Mouse (Mus musculus) embryonic facial prominence, embryonic 11.5 days (tissue): ENCODE results near the gene Tmem259. TPM values are rescaled to one million over a fixed set of nuclear protein-coding genes. Genes with fewer than 3 reads are reported as not detected.

Source experiments
- ATAC-seq: fragments of 200-750 bp; cut with Nextera tagmentation; replicated peaks from 2 replicates; pipeline ENCODE4 v1.8.0; 2017; ENCODE audit warnings: low read depth; ENCODE audit not compliant: insufficient number of reproducible peaks, low FRiP score, low TSS enrichment
- DNase-seq: peaks from one replicate; pipeline ENCODE4 v3.0.0-alpha.2; 2015; ENCODE audit warnings: low spot score
- H3K27ac ChIP-seq: fragments of 300-500 bp; sonication (generic); replicated peaks from 2 replicates; pipeline ENCODE4 v1.5.1; 2014; ENCODE audit warnings: mild to moderate bottlenecking, low read depth, low read length, control low read depth
- H3K27me3 ChIP-seq: fragments of 300-500 bp; sonication (generic); 2 replicates; pipeline ENCODE4 v1.6.1; 2014; ENCODE audit warnings: mild to moderate bottlenecking, low read length, moderate library complexity, mixed read lengths; ENCODE audit not compliant: control insufficient read depth, insufficient read depth
- H3K36me3 ChIP-seq: fragments of 300-500 bp; sonication (generic); replicated peaks from 2 replicates; pipeline ENCODE4 v1.6.1; 2014; ENCODE audit warnings: low read depth, mild to moderate bottlenecking, low read length, moderate library complexity, mixed read lengths; ENCODE audit not compliant: control insufficient read depth, insufficient read depth
- H3K4me1 ChIP-seq: fragments of 300-500 bp; sonication (generic); 2 replicates; pipeline ENCODE4 v1.6.1; 2014; ENCODE audit warnings: low read length, mixed read lengths; ENCODE audit not compliant: control insufficient read depth, insufficient read depth
- H3K4me2 ChIP-seq: fragments of 300-500 bp; sonication (generic); 2 replicates; pipeline ENCODE4 v1.6.1; 2014; ENCODE audit warnings: low read depth, mild to moderate bottlenecking, control low read depth, low read length, moderate library complexity
- H3K4me3 ChIP-seq: fragments of 300-500 bp; sonication (generic); 2 replicates; pipeline ENCODE4 v1.5.1; 2014; ENCODE audit warnings: low read depth, low read length, control low read depth
- H3K9ac ChIP-seq: fragments of 300-500 bp; sonication (generic); replicated peaks from 2 replicates; pipeline ENCODE4 v1.6.1; 2014; ENCODE audit warnings: mild to moderate bottlenecking, control low read depth, low read length
- H3K9me3 ChIP-seq: fragments of 300-500 bp; sonication (generic); replicated peaks from 2 replicates; pipeline ENCODE4 v1.6.1; 2016; ENCODE audit warnings: mild to moderate bottlenecking, low read length, inconsistent platforms, mixed read lengths; ENCODE audit not compliant: control insufficient read depth
- WGBS: fragments of 180-500 bp; shearing (Covaris S2); extraction: QIAGEN DNeasy Blood & Tissue Kit; methylation state at CpG from one replicate; pipeline ENCODE4 v1.1.7; 2014; 5-methylcytosine and 5-hydroxymethylcytosine counted together
- polyA plus RNA-seq: library from polyadenylated mRNA; unstranded; fragments of >200 nt; fragmentation: Nextera tagmentation; extraction: Ambion mirVana; gene quantifications from 2 replicates; pipeline ENCODE4 v1.2.1, GENCODE M21; 2014

The Tmem259 gene
- polyA plus RNA-seq, 1 experiment from 2014 or later = 13.4 TPM

- Histone ChIP-seq H3K4me2 (no peak overlapping the region), H3K4me3 (no peak overlapping the region), H3K27ac (no peak overlapping the region), H3K36me3 (peaks cover 5% of the 10 kb centered on the region), H3K9ac (no peak overlapping the region), H3K4me1 (no peaks in the 10 kb centered on the region), H3K27me3 (no peaks in the 10 kb centered on the region), H3K9me3 (no peaks in the 10 kb centered on the region)
- WGBS = 72% methylated on average over 9 of the region's 9 CpGs
- ATAC-seq (no peak), DNase-seq (no peak)
Measured at GRCm38 (mm10) chr10:79955691-79956090, 28.4 kb downstream of the Tmem259 start.

GRCm38 (mm10) chr10:79953946-79954345 is 30.2 kb downstream of the Tmem259 start:
- Histone ChIP-seq H3K9ac (no peak overlapping the region), H3K4me1 (no peaks in the 10 kb centered on the region), H3K36me3 (peaks cover 7% of the 10 kb centered on the region), H3K9me3 (no peaks in the 10 kb centered on the region), H3K27ac (no peak overlapping the region), H3K4me3 (no peak overlapping the region), H3K27me3 (no peaks in the 10 kb centered on the region), H3K4me2 (no peak overlapping the region)
- ATAC-seq (no peak), DNase-seq (no peak)
- 92% methylated on average over 6 of the region's 6 CpGs for WGBS

- no peak for ATAC-seq
- Histone ChIP-seq H3K9ac (no peak overlapping the region), H3K4me2 (no peak overlapping the region), H3K27me3 (no peaks in the 10 kb centered on the region), H3K36me3 (peaks cover 7% of the 10 kb centered on the region), H3K4me3 (no peak overlapping the region), H3K9me3 (no peaks in the 10 kb centered on the region), H3K27ac (no peak overlapping the region), H3K4me1 (peaks cover 10% of the 10 kb centered on the region)
- DNase-seq = no peak
- 86% methylated on average over 18 of the region's 18 CpGs for WGBS
Measured at GRCm38 (mm10) chr10:79950661-79951060, 33.5 kb downstream of the Tmem259 start.

GRCm38 (mm10) chr10:79949873-79950272 is 34.3 kb downstream of the Tmem259 start:
- no peak overlapping the region for H3K4me3 ChIP-seq
- no peak for DNase-seq
- peaks cover 7% of the 10 kb centered on the region for H3K36me3 ChIP-seq
- H3K27ac ChIP-seq = no peak overlapping the region
- WGBS = 86% methylated on average over 4 of the region's 4 CpGs
- H3K9ac ChIP-seq = no peak overlapping the region
- ATAC-seq = no peak
- H3K27me3 ChIP-seq = no peaks in the 10 kb centered on the region
- no peak overlapping the region for H3K4me2 ChIP-seq
- peaks cover 14% of the 10 kb centered on the region for H3K4me1 ChIP-seq
- H3K9me3 ChIP-seq = no peaks in the 10 kb centered on the region

- Histone ChIP-seq H3K36me3 (peaks cover 7% of the 10 kb centered on the region), H3K4me1 (peaks cover 14% of the 10 kb centered on the region)
- ATAC-seq = no peak
Measured at GRCm38 (mm10) chr10:79947502-79947901, 36.6 kb downstream of the Tmem259 start.

GRCm38 (mm10) chr10:79946752-79947322 is 37.3 kb downstream of the Tmem259 start:
- WGBS = 14% methylated on average over 7 of the region's 7 CpGs
- ATAC-seq (peak; percentile 25; the same call in 1 of the 2 replicates), DNase-seq (peak; percentile 22)
- Histone ChIP-seq H3K27me3 (no peaks in the 10 kb centered on the region), H3K9ac (peak overlapping the region; percentile 37), H3K27ac (peak overlapping the region; percentile 59), H3K36me3 (peaks cover 7% of the 10 kb centered on the region), H3K4me2 (peak overlapping the region; percentile 19; the same call in 1 of the 2 replicates), H3K4me1 (peaks cover 14% of the 10 kb centered on the region), H3K4me3 (no peak overlapping the region), H3K9me3 (no peaks in the 10 kb centered on the region)

More at GRCm38 (mm10) chr10:79947502-79947901, 36.6 kb downstream of the Tmem259 start:
- Histone ChIP-seq H3K27me3 (no peaks in the 10 kb centered on the region), H3K9ac (peak overlapping the region; percentile 13; the same call in 1 of the 2 replicates), H3K4me2 (no peak overlapping the region), H3K9me3 (no peaks in the 10 kb centered on the region), H3K4me3 (no peak overlapping the region), H3K27ac (no peak overlapping the region; the same call in 1 of the 2 replicates)
- DNase-seq = no peak
- 73% methylated on average over 6 of the region's 6 CpGs for WGBS

GRCm38 (mm10) chr10:79945507-79946234 is 38.5 kb downstream of the Tmem259 start:
- peaks cover 14% of the 10 kb centered on the region for H3K4me1 ChIP-seq

GRCm38 (mm10) chr10:79943471-79943901 is 40.6 kb downstream of the Tmem259 start:
- Histone ChIP-seq H3K4me1 (peaks cover 14% of the 10 kb centered on the region), H3K9ac (no peak overlapping the region), H3K9me3 (no peaks in the 10 kb centered on the region), H3K27ac (no peak overlapping the region), H3K4me3 (no peak overlapping the region), H3K27me3 (no peaks in the 10 kb centered on the region), H3K36me3 (no peaks in the 10 kb centered on the region), H3K4me2 (no peak overlapping the region)
- ATAC-seq (no peak), DNase-seq (no peak)
- 77% methylated on average over 9 of the region's 9 CpGs for WGBS

More at GRCm38 (mm10) chr10:79945507-79946234, 38.5 kb downstream of the Tmem259 start:
- Histone ChIP-seq H3K27ac (peak overlapping the region; percentile 59), H3K9ac (peak overlapping the region; percentile 40), H3K36me3 (peaks cover 2% of the 10 kb centered on the region; the same call in 1 of the 2 replicates), H3K4me2 (no peak overlapping the region; the same call in 1 of the 2 replicates), H3K9me3 (no peaks in the 10 kb centered on the region), H3K4me3 (0 out of 2 replicates have a peak overlapping the region, but pooled peaks have one; percentile 5), H3K27me3 (no peaks in the 10 kb centered on the region)
- peak; percentile 77 for DNase-seq
- WGBS = 16% methylated on average over 16 of the region's 16 CpGs
- peak; percentile 54; the same call in 1 of the 2 replicates for ATAC-seq
